Mouse (Mus musculus) adrenal gland, postnatal 36 days (tissue): ENCODE measurements around the gene Anks1. TPM values are rescaled to one million over a fixed set of nuclear protein-coding genes. Genes with fewer than 3 reads are reported as not detected.
"Not testable (repeated sequence)": the region's sequence is repeated elsewhere in the genome, so short reads cannot be mapped to it uniquely, and the experiment has no call there.

Experiments used
- DNase-seq, 2 experiments: peaks; one replicate each; pipeline ENCODE4 v3.0.0; 2021; ENCODE audit warnings: mixed read lengths in 1 of 2
- total RNA-seq, 2 experiments: library from RNA; stranded (reverse); gene quantifications; 2 replicates each; pipeline ENCODE4 v1.2.3; 2021

Gene Anks1
- total RNA-seq, 2 experiments from 2014 or later, result 22.3 to 27.7 TPM

GRCm38 (mm10) chr17:27966056-27966455, 57.0 kb downstream of the Anks1 start:
- no peak for DNase-seq

- no peak for DNase-seq
Observed at GRCm38 (mm10) chr17:27966508-27967021, 57.5 kb downstream of the Anks1 start.

- no peak for DNase-seq
Observed at GRCm38 (mm10) chr17:27967529-27967928, 58.4 kb downstream of the Anks1 start.

GRCm38 (mm10) chr17:27968033-27968750, 59.1 kb downstream of the Anks1 start:
- DNase-seq, result peak in 1 of 2 experiments; percentile 32

GRCm38 (mm10) chr17:27968903-27969302, 59.8 kb downstream of the Anks1 start:
- no peak for DNase-seq

- peak; percentile 36 to 54 for DNase-seq
Observed at GRCm38 (mm10) chr17:27969365-27969764, 60.3 kb downstream of the Anks1 start.

- no peak for DNase-seq
Observed at GRCm38 (mm10) chr17:27969896-27970295, 60.8 kb downstream of the Anks1 start.

GRCm38 (mm10) chr17:27970305-27970704, 61.2 kb downstream of the Anks1 start:
- no peak for DNase-seq

GRCm38 (mm10) chr17:27971496-27971895, 62.4 kb downstream of the Anks1 start:
- DNase-seq, result peak; percentile 70 to 72

- no peak for DNase-seq
Observed at GRCm38 (mm10) chr17:27973337-27973736, 64.2 kb downstream of the Anks1 start.

GRCm38 (mm10) chr17:27976266-27976665, 67.2 kb downstream of the Anks1 start:
- DNase-seq, result peak; percentile 74 to 75

- DNase-seq, result no peak
Observed at GRCm38 (mm10) chr17:27977008-27977636, 68.0 kb downstream of the Anks1 start.

GRCm38 (mm10) chr17:27980391-27980955, 71.4 kb downstream of the Anks1 start:
- DNase-seq, result no peak

GRCm38 (mm10) chr17:27981451-27982069, 72.5 kb downstream of the Anks1 start:
- no peak for DNase-seq

- DNase-seq, result not testable (repeated sequence)
Observed at GRCm38 (mm10) chr17:27982070-27982457, 73.0 kb downstream of the Anks1 start.

- DNase-seq, result peak in 1 of 2 experiments; percentile 27
Observed at GRCm38 (mm10) chr17:27982712-27983266, 73.7 kb downstream of the Anks1 start.

- no peak for DNase-seq
Observed at GRCm38 (mm10) chr17:27984421-27984820, 75.3 kb downstream of the Anks1 start.

- no peak for DNase-seq
Observed at GRCm38 (mm10) chr17:27986106-27986505, 77.0 kb downstream of the Anks1 start.

- peak; percentile 88 to 94 for DNase-seq
Observed at GRCm38 (mm10) chr17:27989807-27990542, 80.9 kb downstream of the Anks1 start.

GRCm38 (mm10) chr17:27994001-27994944, 85.2 kb downstream of the Anks1 start:
- DNase-seq, result no peak
